Mouse (Mus musculus) thymus, postnatal 10 days (tissue): ENCODE data around the gene Arhgap10.

ENCODE experiments used
- DNase-seq, 2 experiments: peaks; one replicate each; pipeline ENCODE4 v3.0.0; 2021; ENCODE audit warnings: low spot score in 2 of 2

The Arhgap10 gene

DNA sequence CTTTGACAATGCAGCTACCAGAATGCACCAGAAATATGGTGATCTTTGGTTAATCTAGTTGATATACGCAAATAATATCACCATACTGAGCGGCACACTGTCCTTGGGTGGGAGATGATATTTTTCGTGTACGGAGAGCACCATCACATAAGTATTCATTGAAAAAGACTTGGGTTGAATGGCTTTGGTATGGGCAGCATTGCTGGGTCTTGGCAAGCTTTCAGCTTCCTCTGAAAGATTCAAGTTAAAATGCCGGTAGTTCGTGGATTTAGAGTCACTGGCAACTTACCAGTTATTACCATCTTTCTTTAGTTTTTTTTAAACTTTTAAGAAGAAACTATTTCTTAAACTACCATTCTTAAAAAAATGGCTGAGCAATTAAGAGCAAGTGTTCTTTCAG lies 302.6 kb downstream of the Arhgap10 start:
- no peak for DNase-seq

DNA sequence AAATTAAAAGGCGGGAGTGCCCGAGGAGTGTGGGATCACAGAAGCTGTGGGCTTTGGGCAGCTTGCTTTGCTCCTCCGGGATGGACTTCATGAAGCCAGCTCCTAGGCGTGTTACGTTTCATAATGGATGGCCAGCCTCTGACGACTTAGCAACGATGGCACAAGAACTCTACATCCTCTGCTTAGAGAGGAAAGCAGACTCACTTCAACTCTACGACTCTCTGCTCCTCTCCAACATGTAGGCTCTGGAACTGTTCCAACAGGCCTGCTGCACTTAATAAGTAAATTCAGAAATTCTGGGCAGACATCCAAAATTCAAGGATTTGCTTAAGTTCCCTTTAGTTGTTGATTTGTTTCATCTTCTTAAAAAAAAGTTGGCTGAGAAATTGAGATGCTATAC lies 303.1 kb downstream of the Arhgap10 start:
- no peak for DNase-seq

DNA sequence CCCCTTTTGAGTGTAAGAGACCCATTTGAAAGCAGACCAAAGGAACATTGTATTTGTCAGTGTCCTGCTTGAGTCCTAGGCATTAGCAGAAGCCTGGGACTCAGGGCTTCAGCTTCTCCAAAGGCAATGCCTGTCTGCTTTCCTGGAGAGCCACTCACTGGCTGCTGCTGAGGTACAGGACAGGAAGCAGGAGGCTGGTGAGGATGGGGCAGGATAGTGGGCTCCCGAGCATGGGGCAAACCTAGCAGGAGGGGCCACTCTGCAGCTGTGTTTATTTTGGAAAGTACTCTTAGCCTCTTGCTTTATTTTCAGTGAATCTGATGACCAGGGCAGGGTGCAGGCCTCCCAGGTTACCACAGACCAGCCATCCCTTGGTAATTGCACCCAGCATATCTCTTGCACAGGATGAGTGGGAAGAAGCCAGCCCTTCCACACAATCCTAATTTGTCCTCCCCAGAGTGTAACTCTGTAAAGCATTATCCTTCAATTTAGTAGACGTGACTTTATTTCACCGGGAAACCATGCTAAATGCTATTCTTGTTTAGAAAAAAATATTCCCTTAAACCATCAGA lies 303.8 kb downstream of the Arhgap10 start:
- no peak for DNase-seq

DNA sequence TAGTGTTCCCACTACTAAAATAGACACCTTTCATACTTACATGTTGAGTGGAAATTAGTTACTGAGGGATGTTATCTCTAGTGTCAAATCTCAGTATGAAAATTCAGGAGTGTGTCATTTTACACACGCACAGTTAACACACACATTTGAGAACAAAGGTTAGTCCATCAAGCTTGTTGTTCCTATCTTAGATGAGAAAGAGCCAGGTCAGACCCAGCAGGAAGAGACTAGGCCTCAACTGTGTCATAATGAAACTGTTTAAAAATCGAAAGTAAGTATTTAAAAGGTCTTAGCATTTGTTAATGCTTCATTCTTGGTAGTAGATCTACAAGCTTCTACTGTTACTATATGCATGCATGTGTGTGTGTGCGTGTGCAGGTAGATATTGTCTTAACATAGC lies 308.5 kb downstream of the Arhgap10 start:
- no peak for DNase-seq
